Mouse (Mus musculus): ENCODE measurements around the gene Pnrc2. TPM values are rescaled to one million over a fixed set of nuclear protein-coding genes. Genes with fewer than 3 reads are reported as not detected.

Pnrc2 gene
- polyA plus RNA-seq, 1 experiment from 2014 or later, result 220 TPM

DNA sequence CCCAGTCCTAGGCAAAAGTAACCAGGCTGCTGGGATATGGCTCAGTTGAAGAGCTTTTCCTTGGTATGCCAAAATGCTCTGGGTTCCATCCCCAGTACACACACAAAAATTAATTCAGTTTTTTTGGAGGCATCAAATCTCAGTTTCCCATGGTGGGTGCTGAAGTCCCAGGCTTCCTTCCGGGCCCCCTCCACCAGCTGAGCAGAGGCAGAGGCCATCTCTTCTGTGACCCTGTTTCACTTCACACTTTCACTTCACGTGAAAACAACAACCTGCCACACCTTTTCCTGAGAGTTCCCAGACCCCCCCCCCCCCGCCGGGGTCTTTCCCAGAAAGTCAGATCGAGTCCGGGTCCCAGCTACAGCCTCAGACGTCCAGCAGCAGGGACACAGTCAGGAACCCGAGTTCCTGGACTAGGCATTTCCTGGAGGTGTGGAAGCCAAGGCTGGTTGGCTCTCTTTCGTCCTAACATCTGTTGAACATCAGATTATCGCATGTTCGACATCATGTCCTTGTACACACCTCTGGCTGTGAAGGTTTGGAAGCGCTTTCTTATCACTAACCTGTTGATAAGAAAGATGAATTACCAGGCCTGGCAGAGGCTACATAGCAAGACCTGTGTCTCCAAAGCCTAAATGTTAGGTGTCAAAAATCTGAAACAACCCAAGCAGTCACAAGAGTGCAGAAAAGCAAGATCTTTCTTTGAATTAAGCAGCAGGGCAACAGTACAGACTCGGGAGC is 35.8 kb upstream of the Pnrc2 start:
- Histone ChIP-seq H3K9me3 (no peaks in the 10 kb centered on the region), H3K4me2 (no peak overlapping the region), H3K9ac (replicated peaks) (no peak overlapping the region), H3K4me3 (replicated peaks) (no peak overlapping the region), H3K4me1 (replicated peaks) (peaks cover 6% of the 10 kb centered on the region; the same call in 1 of the 2 replicates), H3K27me3 (no peaks in the 10 kb centered on the region), H3K27ac (no peak overlapping the region), H3K36me3 (no peaks in the 10 kb centered on the region)
- no peak for ATAC-seq (ENCODE audit: insufficient number of reproducible peaks, insufficient read depth, low FRiP score, low TSS enrichment, low read depth)
- WGBS, result 51% methylated on average over 13 of the region's 13 CpGs

DNA sequence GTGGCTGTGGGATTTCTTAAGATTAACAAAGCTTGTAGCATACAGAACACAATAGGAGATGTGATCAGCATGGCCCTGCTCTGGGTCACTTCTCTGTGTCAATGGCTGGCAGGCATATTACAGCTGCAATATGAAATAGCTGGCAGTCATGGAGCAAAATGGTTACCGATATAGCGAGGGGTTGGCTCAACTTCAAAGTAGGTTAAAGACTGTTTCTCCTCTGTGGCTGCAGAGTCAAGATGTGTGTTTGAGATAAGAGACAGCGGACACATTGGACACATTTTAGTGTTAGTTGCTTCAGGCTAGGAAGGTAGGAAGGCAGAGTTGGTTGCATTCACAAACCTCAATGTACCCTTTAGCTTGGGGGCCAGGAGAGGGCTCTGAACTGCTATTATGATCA is 33.0 kb upstream of the Pnrc2 start:
- H3K4me1 ChIP-seq (replicated peaks), result no peaks in the 10 kb centered on the region
- no peaks in the 10 kb centered on the region for H3K27me3 ChIP-seq
- WGBS, result 86% methylated on average over 3 of the region's 3 CpGs
- ATAC-seq (ENCODE audit: insufficient number of reproducible peaks, insufficient read depth, low FRiP score, low TSS enrichment, low read depth), result no peak
- no peaks in the 10 kb centered on the region for H3K9me3 ChIP-seq
- no peaks in the 10 kb centered on the region for H3K36me3 ChIP-seq
- no peak overlapping the region for H3K4me2 ChIP-seq
- no peak overlapping the region for H3K27ac ChIP-seq
- no peak overlapping the region for H3K4me3 ChIP-seq (replicated peaks)
- H3K9ac ChIP-seq (replicated peaks), result no peak overlapping the region

DNA sequence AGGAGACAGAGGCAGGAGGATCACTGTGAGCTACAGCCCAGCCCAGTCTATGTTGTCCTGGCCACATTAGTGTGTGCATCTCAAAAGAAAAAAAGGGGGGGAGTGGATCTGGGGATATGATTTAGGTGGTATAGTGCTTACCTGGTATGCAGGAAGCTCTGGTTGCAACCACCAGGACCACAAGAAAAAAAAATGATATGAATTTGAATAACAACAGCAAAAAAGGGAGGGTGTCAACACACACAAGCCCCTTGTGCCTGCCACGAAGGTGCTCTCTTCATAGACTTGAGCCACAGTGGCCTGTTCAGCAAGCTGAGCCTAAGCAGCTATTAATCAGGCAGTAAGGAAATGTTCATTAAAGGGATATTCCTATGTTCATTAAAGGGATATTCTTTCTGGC is 31.2 kb upstream of the Pnrc2 start:
- H3K9ac ChIP-seq (replicated peaks), result no peak overlapping the region
- no peak overlapping the region for H3K4me3 ChIP-seq (replicated peaks)
- ATAC-seq (ENCODE audit: insufficient number of reproducible peaks, insufficient read depth, low FRiP score, low TSS enrichment, low read depth), result no peak
- no peaks in the 10 kb centered on the region for H3K27me3 ChIP-seq
- WGBS, result 60% methylated on average over 1 of the region's 1 CpGs
- H3K9me3 ChIP-seq, result no peaks in the 10 kb centered on the region
- no peaks in the 10 kb centered on the region for H3K4me1 ChIP-seq (replicated peaks)
- H3K27ac ChIP-seq, result no peak overlapping the region
- no peak overlapping the region for H3K4me2 ChIP-seq
- H3K36me3 ChIP-seq, result no peaks in the 10 kb centered on the region

DNA sequence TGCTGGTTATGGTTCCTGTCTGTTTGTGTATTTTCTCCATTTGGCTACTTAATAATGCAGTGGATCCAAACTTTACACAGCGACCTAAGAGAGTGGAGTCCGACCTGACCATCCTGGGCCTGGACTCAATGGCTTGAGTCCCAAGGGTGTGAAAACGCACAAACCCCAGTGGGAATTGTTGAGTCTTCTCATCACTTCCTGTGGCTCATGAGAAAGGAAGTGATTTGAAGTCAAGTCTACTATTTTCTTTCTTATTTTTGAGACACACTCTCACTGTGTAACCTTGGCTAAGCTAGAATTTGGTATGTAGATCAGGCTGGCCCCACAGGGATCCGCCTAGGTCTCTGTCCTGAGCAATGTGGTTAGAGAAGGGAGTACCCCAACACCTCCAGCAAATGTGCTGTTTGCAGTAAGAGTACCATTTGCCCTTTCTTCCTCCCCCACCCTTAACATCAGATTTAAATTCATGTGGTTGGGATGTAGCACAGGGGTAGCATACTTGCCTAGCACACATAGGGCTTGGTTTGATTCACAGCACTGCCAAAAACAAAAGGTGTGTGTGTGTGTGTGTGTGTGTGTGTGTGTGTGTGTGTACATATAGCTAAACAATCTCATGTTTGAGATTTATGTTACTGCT is 29.1 kb upstream of the Pnrc2 start:
- ATAC-seq (ENCODE audit: insufficient number of reproducible peaks, insufficient read depth, low FRiP score, low TSS enrichment, low read depth), result no peak
- Histone ChIP-seq H3K4me2 (no peak overlapping the region), H3K27ac (no peak overlapping the region), H3K36me3 (no peaks in the 10 kb centered on the region), H3K9ac (replicated peaks) (no peak overlapping the region), H3K9me3 (no peaks in the 10 kb centered on the region), H3K27me3 (no peaks in the 10 kb centered on the region), H3K4me1 (replicated peaks) (no peaks in the 10 kb centered on the region), H3K4me3 (replicated peaks) (no peak overlapping the region)
- WGBS, result 90% methylated on average over 4 of the region's 4 CpGs

DNA sequence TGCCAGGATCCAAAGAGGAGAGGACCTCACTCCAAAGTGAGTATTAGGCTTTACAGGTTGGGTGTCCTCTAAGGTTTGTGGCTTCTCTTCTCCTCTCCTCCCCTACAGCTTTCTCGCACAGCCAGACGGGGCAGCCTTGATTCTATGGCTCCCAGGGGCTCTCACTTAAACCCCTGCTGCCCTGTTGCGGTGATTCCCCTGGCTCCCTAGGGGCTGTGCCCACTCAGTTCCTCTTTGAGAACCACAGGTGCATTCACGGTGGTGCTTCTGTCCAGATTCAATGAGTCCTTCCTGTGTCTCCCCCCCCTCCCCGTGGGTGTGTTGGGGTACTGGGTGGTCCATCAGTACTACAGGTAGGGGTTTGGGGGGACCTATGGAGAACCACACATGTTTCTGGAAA is 26.4 kb upstream of the Pnrc2 start:
- Histone ChIP-seq H3K4me1 (replicated peaks) (no peaks in the 10 kb centered on the region), H3K9ac (replicated peaks) (no peak overlapping the region), H3K4me2 (no peak overlapping the region), H3K36me3 (no peaks in the 10 kb centered on the region), H3K27me3 (peaks cover 5% of the 10 kb centered on the region; the same call in 1 of the 2 replicates), H3K27ac (no peak overlapping the region), H3K9me3 (no peaks in the 10 kb centered on the region), H3K4me3 (replicated peaks) (no peak overlapping the region)
- no peak for ATAC-seq (ENCODE audit: insufficient number of reproducible peaks, insufficient read depth, low FRiP score, low TSS enrichment, low read depth)
- 79% methylated on average over 5 of the region's 5 CpGs for WGBS

DNA sequence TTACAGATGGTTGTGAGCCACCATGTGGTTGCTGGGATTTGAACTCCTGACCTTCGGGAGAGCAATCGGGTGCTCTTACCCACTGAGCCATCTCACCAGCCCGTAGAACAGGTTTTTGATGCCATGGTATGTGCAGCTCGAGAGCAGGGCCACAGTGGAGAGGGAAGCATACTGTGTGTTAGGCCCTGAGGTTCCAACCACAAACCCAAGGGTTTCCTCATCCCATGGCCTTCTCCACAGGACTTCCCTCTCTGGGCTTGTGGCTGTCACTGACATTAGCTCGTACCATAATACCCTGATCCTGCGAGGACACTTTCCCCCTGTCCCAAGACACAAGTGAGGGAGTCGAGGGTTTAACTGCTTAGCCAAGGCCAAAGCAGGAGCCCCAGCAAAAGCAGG is 25.4 kb upstream of the Pnrc2 start:
- 83% methylated on average over 7 of the region's 7 CpGs for whole genome bisulfite sequencing
- H3K9me3 ChIP-seq, result no peaks in the 10 kb centered on the region
- ATAC-seq (ENCODE audit: insufficient number of reproducible peaks, insufficient read depth, low FRiP score, low TSS enrichment, low read depth), result no peak
- no peak overlapping the region for H3K27ac ChIP-seq
- no peaks in the 10 kb centered on the region for H3K4me1 ChIP-seq (replicated peaks)
- no peak overlapping the region for H3K4me3 ChIP-seq (replicated peaks)
- peaks cover 9% of the 10 kb centered on the region; the same call in 1 of the 2 replicates for H3K27me3 ChIP-seq
- no peak overlapping the region for H3K4me2 ChIP-seq
- H3K36me3 ChIP-seq, result no peaks in the 10 kb centered on the region
- H3K9ac ChIP-seq (replicated peaks), result no peak overlapping the region

DNA sequence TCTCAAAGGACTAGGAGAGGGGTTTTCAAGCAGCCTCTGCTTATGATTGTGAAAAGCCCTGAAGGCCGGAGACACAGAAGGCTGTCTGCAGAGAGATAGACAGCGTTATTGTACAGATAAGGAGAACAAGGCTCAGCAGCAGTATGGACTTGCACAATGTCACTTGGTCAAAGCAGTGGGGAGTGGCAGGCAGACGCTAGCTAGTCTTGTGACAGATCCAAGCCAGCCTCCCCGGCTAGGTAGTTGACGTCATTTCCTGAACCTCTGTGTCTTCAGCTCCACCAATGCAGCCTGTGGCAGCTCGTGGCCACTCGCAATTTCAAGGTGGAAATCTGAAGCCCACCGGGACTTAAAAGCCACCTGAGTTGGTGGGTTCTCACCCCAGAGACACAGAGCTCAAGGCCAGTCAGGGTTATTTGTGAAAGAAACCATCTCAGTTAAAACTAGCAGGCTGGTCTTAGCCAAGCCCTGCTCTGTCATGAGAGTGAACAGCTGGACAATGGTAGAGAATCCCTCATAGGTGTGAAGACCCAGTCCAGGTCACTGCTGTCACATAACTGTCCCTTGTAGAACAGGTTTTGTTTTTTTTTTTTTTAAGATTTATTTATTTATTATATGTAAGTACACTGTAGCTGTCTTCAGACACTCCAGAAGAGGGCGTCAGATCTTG is 24.9 kb upstream of the Pnrc2 start:
- peaks cover 9% of the 10 kb centered on the region; the same call in 1 of the 2 replicates for H3K27me3 ChIP-seq
- H3K9me3 ChIP-seq, result no peaks in the 10 kb centered on the region
- H3K36me3 ChIP-seq, result no peaks in the 10 kb centered on the region
- no peak overlapping the region for H3K4me3 ChIP-seq (replicated peaks)
- 61% methylated on average over 9 of the region's 9 CpGs for WGBS
- no peak for ATAC-seq (ENCODE audit: insufficient number of reproducible peaks, insufficient read depth, low FRiP score, low TSS enrichment, low read depth)
- H3K27ac ChIP-seq, result no peak overlapping the region
- no peaks in the 10 kb centered on the region for H3K4me1 ChIP-seq (replicated peaks)
- H3K9ac ChIP-seq (replicated peaks), result no peak overlapping the region
- no peak overlapping the region for H3K4me2 ChIP-seq

DNA sequence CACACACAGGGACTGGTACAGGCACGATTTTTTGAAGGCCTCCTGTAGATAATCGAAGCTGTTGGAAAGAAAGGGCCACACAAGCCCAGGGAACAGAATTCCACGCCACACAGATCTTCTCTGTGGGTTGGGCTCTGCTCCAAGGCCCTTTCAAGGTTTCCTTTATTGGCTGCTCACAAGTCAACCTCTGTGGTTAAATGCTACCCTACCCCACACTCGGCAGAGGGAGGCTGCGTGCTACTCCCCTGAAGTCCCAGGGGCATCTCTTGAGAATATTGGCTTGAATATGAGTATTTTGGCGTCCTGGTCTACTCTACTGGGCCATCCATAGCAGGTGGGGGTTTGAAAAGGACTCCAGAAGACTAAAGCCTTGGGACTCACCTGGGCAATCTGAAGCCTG is 22.5 kb upstream of the Pnrc2 start:
- peaks cover 7% of the 10 kb centered on the region for H3K4me1 ChIP-seq (replicated peaks)
- no peaks in the 10 kb centered on the region for H3K9me3 ChIP-seq
- ATAC-seq (ENCODE audit: insufficient number of reproducible peaks, insufficient read depth, low FRiP score, low TSS enrichment, low read depth), result no peak
- 72% methylated on average over 6 of the region's 6 CpGs for WGBS
- no peaks in the 10 kb centered on the region for H3K36me3 ChIP-seq
- H3K4me2 ChIP-seq, result no peak overlapping the region
- no peak overlapping the region for H3K9ac ChIP-seq (replicated peaks)
- peaks cover 9% of the 10 kb centered on the region; the same call in 1 of the 2 replicates for H3K27me3 ChIP-seq
- no peak overlapping the region for H3K27ac ChIP-seq
- H3K4me3 ChIP-seq (replicated peaks), result no peak overlapping the region

DNA sequence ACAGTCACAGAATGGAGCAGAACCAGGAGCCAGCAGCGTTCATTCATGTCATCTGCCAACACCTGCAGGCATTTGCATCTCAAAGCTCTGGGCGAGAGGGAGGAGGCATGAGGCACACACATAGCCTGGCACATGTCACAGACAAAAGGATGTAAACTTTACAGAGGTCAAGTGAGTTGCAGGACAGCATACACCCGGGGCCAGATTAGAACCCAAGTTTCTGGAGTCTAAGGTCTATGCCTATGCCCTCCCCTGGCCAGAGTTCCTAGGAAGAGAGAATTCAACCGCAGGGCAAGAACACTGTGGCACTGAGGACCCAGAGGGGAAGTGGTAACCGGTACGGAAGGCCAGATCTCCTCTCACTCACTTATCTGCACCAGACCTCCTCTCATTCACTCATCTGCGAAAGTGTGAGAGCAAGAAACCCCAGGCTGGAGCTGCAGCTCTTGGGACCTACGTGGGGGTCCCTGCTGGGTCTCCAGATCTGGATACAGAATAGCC is 21.5 kb upstream of the Pnrc2 start, which contains the start of gene Cnr2:
TSS of gene Cnr2 (plus strand) at position 324 of the 501 bp plus-strand sequence.
- no peak for ATAC-seq (ENCODE audit: insufficient number of reproducible peaks, insufficient read depth, low FRiP score, low TSS enrichment, low read depth)
- Histone ChIP-seq H3K4me1 (replicated peaks) (peaks cover 7% of the 10 kb centered on the region), H3K9me3 (no peaks in the 10 kb centered on the region), H3K36me3 (no peaks in the 10 kb centered on the region), H3K9ac (replicated peaks) (no peak within 1 kb of the TSS), H3K4me2 (no peak within 1 kb of the TSS), H3K27ac (no peak within 1 kb of the TSS), H3K27me3 (peaks cover 9% of the 10 kb centered on the region; the same call in 1 of the 2 replicates), H3K4me3 (replicated peaks) (no peak within 1 kb of the TSS)
- 51% methylated on average over 8 of the region's 8 CpGs for WGBS

DNA sequence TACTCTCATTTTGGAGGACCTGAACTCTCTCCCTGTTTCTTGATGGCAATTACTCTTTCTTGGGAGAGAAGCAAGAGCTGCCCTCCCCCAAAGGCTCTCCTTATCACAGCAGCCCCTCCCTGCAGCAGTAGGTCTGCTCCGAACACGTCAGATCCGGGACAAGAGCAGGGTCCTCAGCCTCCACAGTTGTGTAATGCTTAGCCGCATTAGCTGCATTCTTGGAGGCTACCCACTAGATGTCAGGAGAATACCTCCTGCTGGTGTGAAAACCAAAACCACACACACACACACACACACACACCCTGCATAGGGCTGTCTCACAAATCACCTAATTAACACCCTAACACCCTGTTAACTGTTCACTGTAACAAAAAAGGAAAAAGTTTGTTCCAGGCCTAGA is 19.2 kb upstream of the Pnrc2 start:
- Histone ChIP-seq H3K36me3 (no peaks in the 10 kb centered on the region), H3K4me2 (no peak overlapping the region), H3K27ac (no peak overlapping the region), H3K4me1 (replicated peaks) (peaks cover 7% of the 10 kb centered on the region), H3K27me3 (peaks cover 9% of the 10 kb centered on the region; the same call in 1 of the 2 replicates), H3K9me3 (no peaks in the 10 kb centered on the region), H3K9ac (replicated peaks) (no peak overlapping the region), H3K4me3 (replicated peaks) (no peak overlapping the region)
- WGBS, result 34% methylated on average over 4 of the region's 4 CpGs
- ATAC-seq (ENCODE audit: insufficient number of reproducible peaks, insufficient read depth, low FRiP score, low TSS enrichment, low read depth), result no peak

DNA sequence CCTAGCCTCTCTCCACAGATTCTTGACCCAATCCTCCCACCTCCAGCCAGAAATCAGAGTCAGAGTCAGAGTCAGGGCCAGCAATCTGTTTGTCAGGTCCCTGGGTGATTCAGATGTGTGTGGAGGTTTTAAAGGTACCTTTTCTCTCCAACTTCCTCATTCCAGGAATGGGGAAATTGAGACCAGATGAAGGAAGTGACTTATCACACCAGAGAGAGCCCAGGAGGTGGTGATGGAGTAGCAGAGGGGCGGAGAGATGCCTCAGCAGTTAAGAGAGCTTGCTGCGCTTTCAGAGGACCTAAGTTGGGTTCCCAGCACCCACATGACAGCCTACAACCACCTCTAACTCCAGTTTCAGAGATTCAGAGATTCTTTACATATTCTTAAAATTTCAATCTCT is 17.9 kb upstream of the Pnrc2 start:
- 93% methylated on average over 2 of the region's 2 CpGs for WGBS
- Histone ChIP-seq H3K9ac (replicated peaks) (0 out of 2 replicates have a peak overlapping the region, but pooled peaks have one; percentile 12), H3K4me2 (no peak overlapping the region), H3K27ac (no peak overlapping the region), H3K9me3 (no peaks in the 10 kb centered on the region), H3K36me3 (no peaks in the 10 kb centered on the region), H3K4me3 (replicated peaks) (no peak overlapping the region), H3K4me1 (replicated peaks) (peaks cover 7% of the 10 kb centered on the region), H3K27me3 (peaks cover 9% of the 10 kb centered on the region; the same call in 1 of the 2 replicates)
- ATAC-seq (ENCODE audit: insufficient number of reproducible peaks, insufficient read depth, low FRiP score, low TSS enrichment, low read depth), result no peak
